Mouse (Mus musculus) heart, postnatal 0 days (tissue): ENCODE results near the gene Hmgn5. TPM values are rescaled to one million over a fixed set of nuclear protein-coding genes. Genes with fewer than 3 reads are reported as not detected.

ENCODE experiments used
- ATAC-seq: fragments of 200-750 bp; cut with Nextera tagmentation; 2 replicates; pipeline ENCODE4 v1.8.0; 2017; ENCODE audit warnings: low read depth, moderate number of reproducible peaks, moderate library complexity; ENCODE audit not compliant: insufficient read depth
- DNase-seq: peaks from one replicate; pipeline ENCODE4 v3.0.0-alpha.2; 2016; ENCODE audit warnings: low spot score
- H3K27ac ChIP-seq: fragments of 300-500 bp; sonication (generic); 2 replicates; pipeline ENCODE4 v1.5.1; 2014; ENCODE audit warnings: low read depth, mild to moderate bottlenecking
- H3K27me3 ChIP-seq: fragments of 300-500 bp; sonication (generic); 2 replicates; pipeline ENCODE4 v1.6.1; 2014; ENCODE audit warnings: low read length, mixed read lengths; ENCODE audit not compliant: control insufficient read depth, insufficient read depth
- H3K36me3 ChIP-seq: fragments of 300-500 bp; sonication (generic); replicated peaks from 2 replicates; pipeline ENCODE4 v1.6.1; 2014; ENCODE audit warnings: low read length, mixed read lengths; ENCODE audit not compliant: control insufficient read depth, insufficient read depth
- H3K4me1 ChIP-seq: fragments of 300-500 bp; sonication (generic); 2 replicates; pipeline ENCODE4 v1.6.1; 2014; ENCODE audit warnings: antibody characterized with exemption; ENCODE audit not compliant: control insufficient read depth, insufficient read depth
- H3K4me2 ChIP-seq: fragments of 300-500 bp; sonication (generic); 2 replicates; pipeline ENCODE4 v1.6.1; 2014; ENCODE audit warnings: low read depth, mild to moderate bottlenecking, low read length, moderate library complexity
- H3K4me3 ChIP-seq: fragments of 300-500 bp; sonication (generic); 2 replicates; pipeline ENCODE4 v1.5.1; 2014; ENCODE audit warnings: low read depth, low read length
- H3K9ac ChIP-seq: fragments of 300-500 bp; sonication (generic); replicated peaks from 2 replicates; pipeline ENCODE4 v1.6.1; 2014; ENCODE audit warnings: low read depth, low read length, mixed read lengths
- H3K9me3 ChIP-seq: fragments of 300-500 bp; sonication (generic); replicated peaks from 2 replicates; pipeline ENCODE4 v1.6.1; 2016; ENCODE audit warnings: low read length; ENCODE audit not compliant: control insufficient read depth
- CTCF ChIP-seq: IDR thresholded peaks from 2 replicates; pipeline ENCODE4 v1.5.1; 2016; ENCODE audit warnings: antibody characterized with exemption, control low read depth, low read depth
- EP300 ChIP-seq: IDR thresholded peaks from 2 replicates; pipeline ENCODE4 v1.6.1; 2016; ENCODE audit warnings: antibody characterized with exemption, low read depth
- WGBS: fragments of 180-500 bp; shearing (Covaris S2); extraction: QIAGEN DNeasy Blood & Tissue Kit; methylation state at CpG from one replicate; pipeline ENCODE4 v1.1.7; 2014; 5-methylcytosine and 5-hydroxymethylcytosine counted together
- polyA plus RNA-seq: library from polyadenylated mRNA; unstranded; fragments of >200 nt; fragmentation: Nextera tagmentation; extraction: Ambion mirVana; gene quantifications from 2 replicates; pipeline ENCODE4 v1.2.1, GENCODE M21; 2015
- total RNA-seq: library from RNA; depleted of rRNA; stranded (reverse); fragments of >200 nt; gene quantifications from 2 replicates; pipeline ENCODE4 v1.2.3, GENCODE M21; 2014; ENCODE audit warnings: low replicate concordance; rRNA removed

Gene Hmgn5
- total and polyA plus RNA-seq, 2 experiments from 2014 or later = 0.19 to 15.1 TPM

DNA sequence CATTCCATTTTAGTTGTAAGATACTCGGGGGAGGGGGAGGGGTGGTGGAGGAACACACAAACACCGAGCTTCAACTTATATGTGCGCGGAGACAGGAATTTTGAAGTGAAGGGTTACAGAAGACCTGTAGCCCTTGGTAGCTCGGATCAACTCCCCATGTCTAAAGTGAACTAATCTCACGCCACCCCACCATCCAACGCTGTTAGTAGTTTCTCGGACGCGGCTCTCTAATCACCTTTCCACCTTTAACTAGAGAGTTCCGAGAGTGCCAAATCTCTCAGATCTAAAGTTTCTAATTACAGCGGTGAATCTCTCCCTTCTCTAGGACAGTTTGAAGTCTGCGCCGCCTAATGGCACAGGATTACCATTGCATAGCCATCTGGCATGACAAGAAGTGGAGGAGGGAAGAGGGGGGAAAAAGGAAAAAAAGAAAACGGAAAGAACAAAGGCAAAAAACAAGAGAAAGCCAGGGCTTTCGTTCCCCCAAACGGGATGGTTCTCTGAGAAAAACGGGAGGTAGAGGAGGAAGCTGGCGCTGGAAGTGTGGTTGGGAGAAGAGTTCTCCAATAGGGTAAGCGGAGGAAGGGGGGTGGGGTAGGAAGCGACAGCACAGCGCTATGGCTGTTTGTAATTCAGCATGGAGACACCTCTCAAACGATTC lies 703 bp downstream of the Hmgn5 start:
- Histone ChIP-seq H3K27ac (peak overlapping the region; percentile 84), H3K27me3 (no peaks in the 10 kb centered on the region), H3K4me1 (no peaks in the 10 kb centered on the region), H3K9ac (peak overlapping the region; percentile 38), H3K9me3 (no peaks in the 10 kb centered on the region), H3K4me3 (peak overlapping the region; percentile 64), H3K36me3 (no peaks in the 10 kb centered on the region), H3K4me2 (peak overlapping the region; percentile 67)
- ATAC-seq = peak; percentile 79
- peak; percentile 63 for DNase-seq
- WGBS = 17% methylated on average over 23 of the region's 23 CpGs
- peak; percentile 50 for TF ChIP-seq CTCF
- TF ChIP-seq EP300 = no peak

DNA sequence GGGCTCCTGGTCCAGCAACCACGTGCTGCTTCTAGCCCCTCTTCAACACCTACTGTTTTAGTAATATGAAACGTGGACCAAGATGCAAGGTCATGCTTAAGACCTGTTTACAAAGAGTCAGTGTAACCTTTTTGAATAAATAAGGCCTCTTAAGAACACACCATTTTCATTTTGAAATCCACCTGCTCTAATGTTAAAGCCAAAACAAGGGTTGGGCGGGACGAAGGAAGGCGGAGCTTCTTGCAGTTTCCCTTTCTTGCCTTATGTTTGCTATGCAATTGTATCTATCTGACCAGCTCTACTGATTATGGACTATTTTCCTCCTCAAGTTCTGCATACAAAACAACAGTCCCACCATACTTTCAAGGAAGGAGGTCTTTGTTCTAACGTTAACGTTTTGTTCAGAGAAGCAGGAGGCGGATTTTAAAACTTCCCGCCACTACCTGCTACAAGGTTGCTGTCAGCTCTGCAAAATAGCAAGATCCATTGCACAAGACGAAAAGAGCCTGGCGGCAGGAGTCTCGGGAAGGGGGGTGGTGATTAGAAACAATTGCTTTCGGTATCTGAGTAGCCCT lies 1.5 kb downstream of the Hmgn5 start:
- Histone ChIP-seq H3K27me3 (no peaks in the 10 kb centered on the region), H3K9me3 (no peaks in the 10 kb centered on the region), H3K4me3 (peak overlapping the region; percentile 64), H3K4me1 (no peaks in the 10 kb centered on the region), H3K36me3 (0 out of 2 replicates have a peak, but pooled peaks cover 3% of the 10 kb centered on the region), H3K4me2 (peak overlapping the region; percentile 67), H3K9ac (peak overlapping the region; percentile 38; the same call in 1 of the 2 replicates), H3K27ac (peak overlapping the region; percentile 84)
- no peak for TF ChIP-seq EP300
- TF ChIP-seq CTCF = no peak
- no peak for ATAC-seq
- 27% methylated on average over 13 of the region's 13 CpGs for WGBS
- no peak for DNase-seq

DNA sequence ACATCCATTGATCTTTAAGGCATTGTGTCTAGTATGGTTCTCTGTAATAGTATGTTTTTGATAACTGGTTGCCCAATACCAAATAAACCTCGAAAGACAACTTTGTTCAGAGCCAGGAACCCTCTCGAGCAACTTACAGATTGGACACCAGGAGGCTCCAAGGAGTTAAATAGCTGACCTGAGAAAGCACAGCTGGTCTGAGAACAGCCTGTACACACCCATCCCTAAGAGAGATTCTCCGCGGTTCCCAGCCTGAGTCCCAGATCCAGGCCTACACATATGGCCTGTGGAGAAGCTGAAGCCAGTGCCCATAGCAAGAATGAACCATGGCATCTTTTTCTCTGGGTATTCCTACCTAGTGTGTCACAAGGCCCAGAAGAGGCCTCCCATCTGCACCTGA lies 11.9 kb downstream of the Hmgn5 start:
- DNase-seq (no peak), ATAC-seq (no peak)
- TF ChIP-seq CTCF = 0 out of 2 replicates have a peak, but pooled peaks have one; percentile 11
- TF ChIP-seq EP300 = no peak
- Histone ChIP-seq H3K9ac (no peak overlapping the region), H3K4me3 (no peak overlapping the region), H3K4me1 (no peaks in the 10 kb centered on the region), H3K27me3 (no peaks in the 10 kb centered on the region), H3K36me3 (no peaks in the 10 kb centered on the region), H3K27ac (no peak overlapping the region), H3K9me3 (no peaks in the 10 kb centered on the region), H3K4me2 (no peak overlapping the region)
- 47% methylated on average over 4 of the region's 4 CpGs for WGBS

Other genes starting within 250 kb of the Hmgn5 start
- gene Brwd3, start 179.0 kb downstream of the Hmgn5 start, total RNA-seq = 1.7 and 4.4 TPM in 2 replicates
- gene Brwd3, start 179.0 kb downstream of the Hmgn5 start, polyA plus RNA-seq = 1.2 and 1.4 TPM in 2 replicates
- gene Sh3bgrl, start 82.0 kb upstream of the Hmgn5 start, total RNA-seq = 45.3 and 47.4 TPM in 2 replicates
- 52.7 and 56.7 TPM in 2 replicates for gene Sh3bgrl, start 82.0 kb upstream of the Hmgn5 start, polyA plus RNA-seq
- 0.27 and 0.61 TPM in 2 replicates for gene Gm6377, start 183.4 kb upstream of the Hmgn5 start, total RNA-seq
- gene Gm6377, start 183.4 kb upstream of the Hmgn5 start, polyA plus RNA-seq = 0.07 and 0.11 TPM in 2 replicates